Mouse (Mus musculus) monocyte, adult 5-6 weeks (primary cell): ENCODE measurements around the gene Nol12. TPM values are rescaled to one million over a fixed set of nuclear protein-coding genes. Genes with fewer than 3 reads are reported as not detected.

Experiments
- ATAC-seq: fragments of 153-309, 156-312 bp; replicated peaks from 2 replicates; pipeline ENCODE4 v1.8.0; 2017; ENCODE audit warnings: mild to moderate bottlenecking; ENCODE audit not compliant: low TSS enrichment, insufficient number of reproducible peaks, severe bottlenecking, poor library complexity, low FRiP score
- total RNA-seq: library from RNA; stranded (forward); fragments of 200-1000, 200-491, 200-594 nt; gene quantifications from 3 replicates; pipeline ENCODE4 v1.2.3, GENCODE M21; 2017

Gene Nol12
- total RNA-seq, 1 experiment from 2014 or later, result 11.6 TPM

DNA sequence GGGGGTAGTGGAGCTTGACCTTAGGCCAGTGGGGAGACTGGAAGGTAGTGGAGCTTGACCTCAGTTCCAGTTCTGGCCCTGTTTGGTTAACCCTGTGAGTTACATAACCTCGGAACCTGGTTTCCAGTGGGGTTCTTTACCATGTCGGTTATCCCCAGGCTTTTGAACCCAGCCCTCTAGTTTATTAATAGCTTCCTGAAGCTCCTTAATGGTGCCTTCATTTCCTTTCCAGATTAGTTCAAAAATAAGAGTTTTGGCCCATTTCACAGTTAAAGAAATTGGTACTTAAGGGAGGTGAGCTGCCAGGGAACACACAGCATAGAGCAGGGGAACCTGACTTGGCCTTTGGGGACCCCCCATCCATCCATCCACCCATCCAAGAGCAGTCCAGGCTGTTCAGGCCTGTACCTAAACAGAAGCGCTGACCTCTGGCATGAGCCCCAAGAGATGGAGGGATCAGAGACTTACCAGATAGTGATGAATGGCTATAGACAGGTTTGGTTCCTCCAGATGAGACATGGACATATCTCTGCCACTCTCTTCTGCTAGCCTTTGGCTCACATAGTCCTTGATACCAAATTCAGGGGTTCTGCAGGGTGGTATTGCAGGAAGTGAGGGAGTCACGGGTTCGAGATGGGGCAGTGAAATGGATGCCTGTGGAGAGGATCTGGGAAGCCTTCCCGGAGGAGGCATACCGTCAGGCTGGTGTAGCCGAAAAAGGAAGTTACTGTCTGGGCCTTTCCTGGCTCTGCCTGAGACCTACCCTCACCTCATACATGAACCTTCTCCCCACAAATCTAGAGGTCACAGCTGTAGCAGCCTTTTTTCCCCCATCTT is 19.7 kb upstream of the Nol12 start:
- no peak for ATAC-seq

- ATAC-seq, result peak; percentile 65
Observed at GRCm38 (mm10) chr15:78915660-78916017, 19.1 kb upstream of the Nol12 start.

GRCm38 (mm10) chr15:78916052-78916826 is 18.5 kb upstream of the Nol12 start:
- ATAC-seq, result no peak

- no peak for ATAC-seq
Observed at GRCm38 (mm10) chr15:78918126-78918525, 16.6 kb upstream of the Nol12 start.

DNA sequence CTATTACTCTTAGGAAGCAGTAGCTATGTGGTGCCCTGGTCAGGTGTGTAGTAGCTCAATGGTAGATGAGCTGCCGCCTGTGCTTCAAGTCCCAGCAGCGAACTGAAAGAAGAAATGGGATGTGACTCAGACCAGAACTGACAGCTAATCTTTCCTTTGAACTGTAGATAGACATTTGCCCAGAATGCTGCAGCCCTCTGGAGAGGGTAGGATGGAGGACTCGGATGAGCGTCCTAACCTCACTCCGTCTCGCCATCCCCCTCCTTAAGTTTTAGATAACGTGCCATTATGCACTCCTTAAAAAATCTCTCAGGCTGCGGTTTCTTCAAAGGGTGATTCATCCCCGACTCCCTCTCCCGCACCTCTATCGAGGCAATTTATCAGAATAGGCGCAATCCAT is 14.8 kb upstream of the Nol12 start:
- ATAC-seq, result no peak

GRCm38 (mm10) chr15:78922700-78923099 is 12.0 kb upstream of the Nol12 start:
- no peak for ATAC-seq

GRCm38 (mm10) chr15:78923585-78923984 is 11.1 kb upstream of the Nol12 start:
- ATAC-seq, result peak; percentile 42; the same call in 1 of the 2 replicates

DNA sequence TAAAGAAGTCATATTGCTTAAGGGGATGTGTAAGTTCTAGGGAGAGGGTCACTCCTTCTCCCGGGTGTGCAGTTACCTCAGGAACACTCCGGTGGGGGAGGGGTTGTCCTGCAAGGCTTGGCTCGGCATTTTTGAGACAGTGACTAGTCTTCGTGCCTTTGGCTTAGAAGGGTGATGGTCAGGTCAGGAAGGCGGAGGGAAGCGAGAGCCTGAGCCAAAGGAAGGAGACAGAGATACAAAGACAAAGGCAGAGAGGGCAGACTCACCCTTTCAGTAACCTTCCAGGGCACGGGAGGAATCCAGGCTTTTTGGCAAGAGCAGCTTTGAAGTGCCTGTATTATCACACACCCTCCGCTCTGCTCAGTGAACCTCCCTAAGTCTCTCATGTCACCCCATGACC is 9.6 kb upstream of the Nol12 start:
- ATAC-seq, result no peak

DNA sequence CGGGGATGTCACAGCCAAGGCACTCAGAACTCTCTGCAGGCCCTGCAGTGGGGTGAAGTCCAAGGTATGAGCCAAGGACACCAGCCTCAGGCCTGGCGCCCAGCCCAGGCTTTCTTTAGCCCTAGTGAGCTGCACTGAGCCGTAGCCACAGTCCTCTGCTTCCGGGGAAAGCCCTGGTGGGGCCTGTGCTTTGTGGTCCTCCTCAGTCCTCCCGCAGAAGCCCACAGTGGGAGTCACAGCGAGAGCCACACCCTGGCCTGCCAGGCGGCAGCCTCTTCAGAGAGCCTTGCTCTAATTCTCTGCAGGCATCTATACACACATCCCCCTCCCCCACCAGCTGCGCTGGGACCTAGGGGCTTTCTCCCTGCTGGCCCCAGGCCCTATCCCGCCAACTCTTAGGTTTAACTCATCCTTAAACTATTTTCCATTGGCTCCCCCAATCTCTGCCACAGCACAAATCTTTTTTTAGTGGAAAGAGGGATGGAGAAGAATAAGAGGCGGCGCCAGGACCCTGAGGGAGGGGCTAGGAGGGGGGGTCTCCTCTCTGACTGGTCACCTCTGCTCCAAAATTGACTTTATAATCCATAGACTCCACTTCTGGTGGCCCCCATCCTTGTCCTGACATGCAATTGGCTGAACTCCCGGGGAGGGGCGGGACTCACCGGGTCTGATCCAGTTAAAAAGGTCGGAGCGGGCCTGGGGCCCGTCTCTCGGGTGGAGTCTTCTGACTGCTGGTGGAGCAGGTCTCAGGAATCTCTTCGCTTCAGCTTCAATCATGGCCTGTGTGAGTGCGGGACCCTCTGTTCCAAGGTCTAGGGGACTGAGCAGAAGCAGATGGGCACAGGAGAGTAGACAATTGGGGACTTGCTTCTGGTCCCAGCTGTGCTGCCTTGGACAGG is 8.5 kb upstream of the Nol12 start, which contains the start of gene Lgals1:
Gene Lgals1, plus strand, starts transcription at position 705 of the 899 bp plus-strand sequence.
- ATAC-seq, result no peak; the same call in 1 of the 2 replicates

GRCm38 (mm10) chr15:78927021-78927787 is 7.5 kb upstream of the Nol12 start:
- no peak for ATAC-seq

GRCm38 (mm10) chr15:78927788-78928457 is 6.8 kb upstream of the Nol12 start:
- ATAC-seq, result peak; percentile 80

DNA sequence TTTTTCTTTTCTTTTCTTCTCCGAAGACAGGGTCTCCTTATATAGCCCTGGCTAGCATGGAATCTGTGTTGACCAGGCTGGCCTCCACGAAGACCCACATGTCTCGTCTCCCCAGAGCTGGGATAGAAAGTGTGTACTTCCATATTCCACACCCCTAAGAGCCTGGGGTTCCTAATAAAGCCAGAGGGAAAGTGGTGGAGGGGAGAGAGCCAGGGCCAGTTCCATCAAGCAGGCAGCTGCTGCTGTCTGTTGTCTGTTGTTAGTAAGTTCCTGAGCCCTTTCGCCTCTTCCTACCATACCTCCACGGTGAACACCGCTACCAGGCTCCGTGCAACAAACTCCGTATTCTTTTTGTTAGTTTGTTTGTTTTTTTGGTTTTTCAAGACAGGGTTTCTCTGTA is 6.2 kb upstream of the Nol12 start:
- ATAC-seq, result no peak

- ATAC-seq, result no peak
Observed at GRCm38 (mm10) chr15:78930192-78930706, 4.5 kb upstream of the Nol12 start.

GRCm38 (mm10) chr15:78930801-78931426 is 3.8 kb upstream of the Nol12 start:
- ATAC-seq, result no peak

DNA sequence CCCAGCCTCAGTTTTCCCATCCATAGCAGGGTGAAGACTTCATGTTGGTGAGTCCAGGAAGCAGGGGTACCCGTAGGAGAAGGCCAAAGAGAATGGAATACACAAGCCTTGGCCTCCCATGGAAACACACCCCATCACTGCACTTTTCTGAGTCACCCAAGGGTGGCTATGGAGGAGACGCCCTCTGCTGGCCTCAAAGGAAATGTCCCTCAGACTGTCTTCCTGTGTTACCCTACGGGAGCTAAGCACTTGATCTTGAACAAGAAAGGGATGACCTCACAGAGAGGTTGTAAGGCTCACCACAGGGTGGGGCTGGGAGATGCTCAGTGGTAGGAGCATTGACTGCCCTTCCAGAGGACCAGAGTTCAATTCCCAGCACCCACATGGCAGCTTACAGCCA is 3.2 kb upstream of the Nol12 start:
- peak; percentile 68 for ATAC-seq

DNA sequence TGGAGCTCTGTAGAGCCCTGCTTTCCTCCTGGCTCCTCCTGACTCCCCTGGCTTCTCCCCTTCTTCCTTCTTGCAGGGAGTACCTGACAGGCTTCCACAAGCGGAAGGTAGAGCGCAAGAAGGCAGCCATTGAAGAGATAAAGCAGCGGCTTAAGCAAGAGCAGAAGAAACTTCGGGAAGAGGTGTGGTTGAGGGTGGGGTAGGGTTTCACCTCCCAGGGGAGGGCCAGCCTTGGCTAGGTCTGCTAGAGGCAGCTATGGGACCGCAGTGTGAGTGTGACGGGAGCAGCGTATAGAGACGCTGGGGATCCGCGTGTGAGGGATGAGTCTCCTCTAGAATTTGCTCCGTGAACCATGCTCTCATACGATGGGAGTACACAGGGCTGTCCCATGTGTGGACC is 1.7 kb downstream of the Nol12 start:
- no peak for ATAC-seq

DNA sequence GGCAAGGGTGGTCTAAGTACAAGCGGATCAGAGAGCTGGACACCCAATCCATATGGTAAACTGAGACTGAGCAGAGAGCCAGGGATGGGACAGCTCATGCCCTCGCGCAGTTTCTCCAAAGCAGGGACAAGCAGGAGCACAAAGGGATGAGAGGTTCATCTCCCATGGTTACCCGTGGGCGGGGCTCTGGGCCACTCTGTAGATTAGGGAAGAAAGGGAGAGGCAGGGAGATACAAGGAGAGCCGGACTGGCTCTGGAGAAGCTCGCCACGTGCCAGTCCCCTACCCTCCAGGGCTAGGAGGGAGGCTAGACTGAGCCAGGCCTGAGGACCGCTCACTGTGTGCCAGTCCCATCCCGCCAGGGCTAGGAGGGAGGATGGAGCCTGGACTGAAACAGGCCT is 2.6 kb downstream of the Nol12 start:
- ATAC-seq, result no peak
